Mouse (Mus musculus) embryonic stem cell, embryonic (primary cell): ENCODE measurements at regions not wholly inside any gene's neighbourhood (a gene's known extent, or its start where the extent isn't known, plus 50 kb on each side); places are given as distances from the start of the nearest gene placed in this dataset.

Experiments
- CTCF ChIA-PET, 4 experiments: fragments of 300-600 bp in 2 of 4; fragments of 350-600 bp in 2 of 4; sonication (Branson Sonifier 250); formaldehyde crosslinking; loops; one replicate each; lab custom pipeline; 2022; ENCODE audit warnings: inconsistent platforms in 2 of 4; lab: Charles Lee
- POLR2A ChIA-PET, 4 experiments: fragments of 300-600 bp in 2 of 4; fragments of 350-600 bp in 2 of 4; sonication (Branson Sonifier 250); formaldehyde crosslinking; loops; one replicate each; lab custom pipeline; 2022; ENCODE audit warnings: antibody characterized with exemption in 4 of 4, inconsistent platforms in 1 of 4; lab: Charles Lee

GRCm38 (mm10) chr19:15851622-15852021 lies 95.5 kb downstream of the Psat1 start:
- ChIA-PET CTCF (no interaction called here), POLR2A (no interaction called here)

GRCm38 (mm10) chr19:15850722-15851121 lies 96.4 kb downstream of the Psat1 start:
- CTCF ChIA-PET = no interaction called here

GRCm38 (mm10) chr19:15849235-15849634 lies 97.9 kb downstream of the Psat1 start:
- POLR2A ChIA-PET = no interaction called here
- CTCF ChIA-PET = no interaction called here

More at GRCm38 (mm10) chr19:15850722-15851121, 96.4 kb downstream of the Psat1 start:
- POLR2A ChIA-PET = interaction anchor here in 1 of 4 experiments (0.7 kb wide), 1 partner anchor 74 kb away, joined by 3 read pairs; no protein-coding TSS in a partner anchor

GRCm38 (mm10) chr19:15838327-15838726 lies 108.8 kb downstream of the Psat1 start:
- POLR2A ChIA-PET = no interaction called here
- CTCF ChIA-PET = interaction anchor here in 1 of 4 experiments (0.6 kb wide), 1 partner anchor 100 kb away, joined by 4 read pairs; no protein-coding TSS in a partner anchor

- POLR2A ChIA-PET = interaction anchor here in 2 of 4 experiments (0.6 to 1.6 kb wide), 2 partner anchors 9 to 42 kb away, joined by 5 to 7 read pairs; no protein-coding TSS in a partner anchor
Measured at GRCm38 (mm10) chr19:15837715-15838175, 109.4 kb downstream of the Psat1 start.

GRCm38 (mm10) chr19:15836956-15837714 lies 110.0 kb downstream of the Psat1 start:
- POLR2A ChIA-PET = interaction anchor here in 2 of 4 experiments (0.6 to 1.6 kb wide), 2 partner anchors 10 to 41 kb away, joined by 5 to 7 read pairs; no protein-coding TSS in a partner anchor
- CTCF ChIA-PET = interaction anchor here in 1 of 4 experiments (0.7 kb wide), 1 partner anchor 792 kb away, joined by 3 read pairs; no protein-coding TSS in a partner anchor

More at GRCm38 (mm10) chr19:15837715-15838175, 109.4 kb downstream of the Psat1 start:
- CTCF ChIA-PET = no interaction called here

- CTCF ChIA-PET = interaction anchor here in 2 of 4 experiments (0.6 to 0.7 kb wide), 2 partner anchors 31 to 169 kb away, joined by 3 to 14 read pairs; no protein-coding TSS in a partner anchor
- POLR2A ChIA-PET = interaction anchor here in 1 of 4 experiments (1.6 kb wide), 1 partner anchor 11 kb away, joined by 5 read pairs; no protein-coding TSS in a partner anchor
Measured at GRCm38 (mm10) chr19:15836201-15836955, 110.8 kb downstream of the Psat1 start.

GRCm38 (mm10) chr19:15830385-15830784 lies 116.8 kb downstream of the Psat1 start:
- CTCF ChIA-PET = interaction anchor here in 1 of 4 experiments (0.6 kb wide), 1 partner anchor 1312 kb away, joined by 3 read pairs; no protein-coding TSS in a partner anchor
- POLR2A ChIA-PET = no interaction called here

GRCm38 (mm10) chr19:15829158-15829557 lies 118.0 kb downstream of the Psat1 start:
- ChIA-PET CTCF (interaction anchor here in 2 of 4 experiments (1.1 to 2.4 kb wide), 2 partner anchors 27 kb away, joined by 3 to 10 read pairs; no protein-coding TSS in a partner anchor), POLR2A (interaction anchor here in 1 of 4 experiments (0.6 to 0.7 kb wide), 2 partner anchors 27 to 1439 kb away, joined by 3 read pairs; no protein-coding TSS in a partner anchor)

GRCm38 (mm10) chr19:15827990-15828705 lies 119.0 kb downstream of the Psat1 start:
- CTCF ChIA-PET = interaction anchor here in 2 of 4 experiments (1.1 to 2.4 kb wide), 2 partner anchors 26 kb away, joined by 3 to 10 read pairs; no protein-coding TSS in a partner anchor
- POLR2A ChIA-PET = interaction anchor here in 1 of 4 experiments (0.6 kb wide), 1 partner anchor 26 kb away, joined by 3 read pairs; no protein-coding TSS in a partner anchor

GRCm38 (mm10) chr19:15827120-15827989 lies 119.8 kb downstream of the Psat1 start:
- ChIA-PET CTCF (interaction anchor here in 1 of 4 experiments (0.6 to 2.4 kb wide), 2 partner anchors 25 to 61 kb away, joined by 3 to 10 read pairs; no protein-coding TSS in a partner anchor), POLR2A (no interaction called here)

- CTCF ChIA-PET = no interaction called here
- POLR2A ChIA-PET = no interaction called here
Measured at GRCm38 (mm10) chr19:15823688-15824371, 123.3 kb downstream of the Psat1 start.

GRCm38 (mm10) chr19:15820020-15820419 lies 127.1 kb downstream of the Psat1 start:
- ChIA-PET CTCF (no interaction called here), POLR2A (no interaction called here)

- ChIA-PET POLR2A (interaction anchor here in 1 of 4 experiments (1.5 kb wide), 1 partner anchor 13 kb away, joined by 3 read pairs; no protein-coding TSS in a partner anchor), CTCF (interaction anchor here in 1 of 4 experiments (0.7 kb wide), 1 partner anchor 34 kb away, joined by 3 read pairs; no protein-coding TSS in a partner anchor)
Measured at GRCm38 (mm10) chr19:15815166-15815565, 132.0 kb downstream of the Psat1 start.

GRCm38 (mm10) chr19:15809008-15809407 lies 138.1 kb downstream of the Psat1 start:
- POLR2A ChIA-PET = no interaction called here
- CTCF ChIA-PET = no interaction called here

- ChIA-PET CTCF (no interaction called here), POLR2A (no interaction called here)
Measured at GRCm38 (mm10) chr19:15807681-15808080, 139.5 kb downstream of the Psat1 start.
